Mouse (Mus musculus): ENCODE results near the gene Micu1.

GRCm38 (mm10) chr10:59764781-59765180 is 62.5 kb downstream of the Micu1 start:
- TF ChIP-seq POLR2A (IDR thresholded peaks at IDR 0.05; ENCODE audit: insufficient read depth, low read depth, low read length) = no peak
- TF ChIP-seq CTCF (IDR thresholded peaks at IDR 0.05; ENCODE audit: insufficient read depth, low read depth, low read length) = no peak

Data from olfactory bulb, adult 2 months (tissue).